Comparison of ENCODE assay signal across 1 mouse cellular context in genomic region chr10:79984871-79985270, GRCm38 (mm10).
TF ChIP-seq lines count a peak whose summit lies in the region.

No protein-coding gene starts in this region.

TF ChIP-seq in MEL, 35 proteins besides CTCF, POLR2A, EP300 and RAD21:
- TF ChIP-seq UBTF (IDR thresholded peaks at IDR 0.05; ENCODE audit: borderline replicate concordance, insufficient read depth, low read depth, low read length) (no peak), BHLHE40 (IDR thresholded peaks at IDR 0.05; ENCODE audit: borderline replicate concordance, low read depth, low read length) (no peak), GABPA (IDR thresholded peaks at IDR 0.05; ENCODE audit: low read depth, low read length) (no peak), ETS1 (IDR thresholded peaks at IDR 0.05; ENCODE audit: low read depth, low read length) (no peak), NRF1 (IDR thresholded peaks at IDR 0.05; ENCODE audit: insufficient read depth, low read depth, low read length, poor library complexity, severe bottlenecking) (no peak), ZKSCAN1 (IDR thresholded peaks at IDR 0.05; ENCODE audit: low read depth, low read length) (no peak), CHD2 (IDR thresholded peaks at IDR 0.05; ENCODE audit: low read length) (no peak), MAX (IDR thresholded peaks at IDR 0.05; ENCODE audit: low read length) (peak; percentile 62; the same call in 1 of the 2 replicates), MXI1 (IDR thresholded peaks at IDR 0.05; ENCODE audit: low read depth, low read length) (no peak), ZNF384 (IDR thresholded peaks at IDR 0.05; ENCODE audit: low read depth, low read length) (no peak), CHD1 (IDR thresholded peaks at IDR 0.05; ENCODE audit: low read depth, low read length) (no peak), TAL1 (IDR thresholded peaks at IDR 0.05; ENCODE audit: low read length) (no peak), MYB (IDR thresholded peaks at IDR 0.05; ENCODE audit: low read depth, low read length) (no peak), SIN3A (IDR thresholded peaks at IDR 0.05; ENCODE audit: low read length) (no peak; the same call in 1 of the 2 replicates), HCFC1 (IDR thresholded peaks at IDR 0.05; ENCODE audit: low read depth, low read length) (peak; percentile 47; the same call in 1 of the 2 replicates), RCOR1 (IDR thresholded peaks at IDR 0.05; ENCODE audit: low read depth, low read length) (no peak), POLR2AphosphoS5 (IDR thresholded peaks at IDR 0.05; ENCODE audit: borderline replicate concordance, low read depth, low read length) (no peak), SMC3 (IDR thresholded peaks at IDR 0.05; ENCODE audit: low read depth, low read length) (no peak), GATA1 (IDR thresholded peaks at IDR 0.05; ENCODE audit: low read depth, low read length) (no peak), TBP (IDR thresholded peaks at IDR 0.05; ENCODE audit: low read depth, low read length) (no peak), JUND (IDR thresholded peaks at IDR 0.05; ENCODE audit: low read depth, low read length) (no peak), POLR2AphosphoS2 (IDR thresholded peaks at IDR 0.05; ENCODE audit: low read length) (no peak), MEF2A (IDR thresholded peaks at IDR 0.05; ENCODE audit: extremely low read depth, insufficient replicate concordance, low read depth, low read length, poor library complexity, severe bottlenecking) (no peak), ZMIZ1 (IDR thresholded peaks at IDR 0.05; ENCODE audit: low read depth, low read length) (no peak), MYC (IDR thresholded peaks at IDR 0.05; ENCODE audit: low read depth, low read length) (no peak), USF2 (IDR thresholded peaks at IDR 0.05; ENCODE audit: borderline replicate concordance in 1 of 2, insufficient read depth in 1 of 2, low read depth in 1 of 2, low read length in 2 of 2) (no peak), USF1 (IDR thresholded peaks at IDR 0.05; ENCODE audit: low read depth, low read length) (no peak), KAT2A (conservative IDR thresholded peaks at IDR 0.05; ENCODE audit: low read depth, low read length) (no peak), E2F4 (IDR thresholded peaks at IDR 0.05; ENCODE audit: borderline replicate concordance, low read depth, low read length) (no peak), MAFK (IDR thresholded peaks at IDR 0.05; ENCODE audit: borderline replicate concordance, low read depth, low read length) (no peak), ELF1 (IDR thresholded peaks at IDR 0.05; ENCODE audit: low read depth, low read length) (no peak), ZC3H11A (IDR thresholded peaks at IDR 0.05; ENCODE audit: low read depth, low read length) (0 out of 2 replicates have a peak, but pooled peaks have one; percentile 17), NELFE (IDR thresholded peaks at IDR 0.05; ENCODE audit: low read depth, low read length) (no peak), TCF12 (IDR thresholded peaks at IDR 0.05; ENCODE audit: low read depth, low read length) (0 out of 2 replicates have a peak, but pooled peaks have one; percentile 4), MAZ (IDR thresholded peaks at IDR 0.05; ENCODE audit: low read depth, low read length) (0 out of 2 replicates have a peak, but pooled peaks have one; percentile 28)
